Mouse (Mus musculus): ENCODE results near the gene 1700016C15Rik.

- TF ChIP-seq POLR2A (IDR thresholded peaks at IDR 0.05; ENCODE audit: low read depth, low read length) (no peak), CTCF (IDR thresholded peaks at IDR 0.05; ENCODE audit: extremely low read depth, insufficient read depth, insufficient read length, insufficient replicate concordance) (no peak)
Observed at GRCm38 (mm10) chr1:177707571-177707970, 22.0 kb upstream of the 1700016C15Rik start.

All from spleen, adult 2 months (tissue).